Mouse (Mus musculus) MEL (cell line): ENCODE measurements around the gene Pxk. TPM values are rescaled to one million over a fixed set of nuclear protein-coding genes. Genes with fewer than 3 reads are reported as not detected.

Source experiments
- DNase-seq: peaks from one replicate; pipeline ENCODE4 v3.0.0; 2011; ENCODE audit warnings: low read depth, low spot score
- H3K27ac ChIP-seq: 2 replicates; pipeline ENCODE4 v1.5.1; 2012; ENCODE audit warnings: low read depth, mild to moderate bottlenecking, control low read depth, low read length, moderate library complexity; ENCODE audit not compliant: control insufficient read depth
- H3K27me3 ChIP-seq, 2 experiments: fragments of 150-350 bp in 1 of 2; sonication (generic) in 1 of 2; 2 replicates each; pipeline ENCODE4 v1.6.1; 2012; ENCODE audit warnings: low read length in 2 of 2, mild to moderate bottlenecking in 2 of 2, improper control_type of control experiment in 1 of 2, moderate library complexity in 1 of 2; ENCODE audit not compliant: insufficient read depth in 2 of 2, control insufficient read depth in 1 of 2
- H3K36me3 ChIP-seq, 2 experiments: 2 replicates each; pipeline ENCODE4 v1.6.1; 2012 to 2014; ENCODE audit warnings: low read length in 2 of 2, improper control_type of control experiment in 1 of 2, inconsistent platforms in 1 of 2, mild to moderate bottlenecking in 1 of 2; ENCODE audit not compliant: insufficient read depth in 2 of 2, control insufficient read depth in 1 of 2
- H3K4me1 ChIP-seq, 2 experiments: fragments of 150-350 bp in 1 of 2; sonication (generic) in 1 of 2; 2 replicates each; pipeline ENCODE4 v1.6.1; 2012; ENCODE audit warnings: low read length in 2 of 2, improper control_type of control experiment in 1 of 2, mild to moderate bottlenecking in 1 of 2; ENCODE audit not compliant: insufficient read depth in 2 of 2, control insufficient read depth in 1 of 2
- H3K4me3 ChIP-seq, 2 experiments: fragments of 150-350 bp in 1 of 2; sonication (generic) in 1 of 2; 2 replicates each; pipeline ENCODE4 v1.5.1; 2012; ENCODE audit warnings: low read depth in 2 of 2, low read length in 2 of 2, mild to moderate bottlenecking in 2 of 2, moderate library complexity in 2 of 2, control low read depth in 1 of 2, improper control_type of control experiment in 1 of 2; ENCODE audit not compliant: control insufficient read depth in 1 of 2, insufficient read depth in 1 of 2
- H3K79me2 ChIP-seq: 2 replicates; pipeline ENCODE4 v1.6.1; 2012; ENCODE audit warnings: mild to moderate bottlenecking, low read length, moderate library complexity; ENCODE audit not compliant: control insufficient read depth, poor library complexity, insufficient read depth
- H3K9ac ChIP-seq: 2 replicates; pipeline ENCODE4 v1.6.1; 2012; ENCODE audit warnings: low read depth, mild to moderate bottlenecking, control low read depth, low read length, moderate library complexity; ENCODE audit not compliant: control insufficient read depth, poor library complexity, severe bottlenecking
- H3K9me3 ChIP-seq: fragments of 150-350 bp; sonication (generic); replicated peaks from 2 replicates; pipeline ENCODE4 v1.6.1; 2012; ENCODE audit warnings: mild to moderate bottlenecking, low read length, improper control_type of control experiment, moderate library complexity; ENCODE audit not compliant: insufficient read depth
- BHLHE40 ChIP-seq: IDR thresholded peaks from 2 replicates; pipeline ENCODE4 v1.6.1; 2012; ENCODE audit warnings: low read depth, mild to moderate bottlenecking, inconsistent platforms, low read length, improper control_type of control experiment, borderline replicate concordance
- CHD1 ChIP-seq: IDR thresholded peaks from 2 replicates; pipeline ENCODE4 v1.6.1; 2012; ENCODE audit warnings: low read depth, mild to moderate bottlenecking, inconsistent platforms, low read length, improper control_type of control experiment
- CTCF ChIP-seq, 3 experiments: IDR thresholded peaks in 2 of 3; conservative IDR thresholded peaks in 1 of 3; 2 replicates each; pipeline ENCODE4 v1.5.1; 2011 to 2012; ENCODE audit warnings: low read length in 3 of 3, low read depth in 2 of 3, mild to moderate bottlenecking in 2 of 3, improper control_type of control experiment in 1 of 3, inconsistent platforms in 1 of 3, mixed read lengths in 1 of 3, moderate library complexity in 1 of 3; ENCODE audit not compliant: control insufficient read depth in 1 of 3, insufficient read depth in 1 of 3, poor library complexity in 1 of 3, severe bottlenecking in 1 of 3
- ELF1 ChIP-seq: IDR thresholded peaks from 2 replicates; pipeline ENCODE4 v1.6.1; 2014; ENCODE audit warnings: low read depth, mild to moderate bottlenecking, inconsistent platforms, low read length, improper control_type of control experiment, moderate library complexity
- EP300 ChIP-seq, 2 experiments: IDR thresholded peaks; 2 replicates each; pipeline ENCODE4 v1.6.1; 2011; ENCODE audit warnings: improper control_type of control experiment in 2 of 2, low read length in 2 of 2, low read depth in 1 of 2, mild to moderate bottlenecking in 1 of 2
- GATA1 ChIP-seq: IDR thresholded peaks from 2 replicates; pipeline ENCODE4 v1.6.1; 2011; ENCODE audit warnings: low read depth, low read length, improper control_type of control experiment
- JUND ChIP-seq: IDR thresholded peaks from 2 replicates; pipeline ENCODE4 v1.6.1; 2011; ENCODE audit warnings: low read depth, mild to moderate bottlenecking, improper control_type of control experiment, low read length
- MAZ ChIP-seq: IDR thresholded peaks from 2 replicates; pipeline ENCODE4 v1.6.1; 2012; ENCODE audit warnings: low read depth, mild to moderate bottlenecking, inconsistent platforms, low read length, improper control_type of control experiment
- MYB ChIP-seq: IDR thresholded peaks from 2 replicates; pipeline ENCODE4 v1.6.1; 2011; ENCODE audit warnings: mild to moderate bottlenecking, low read depth, low read length, improper control_type of control experiment
- NELFE ChIP-seq: IDR thresholded peaks from 2 replicates; pipeline ENCODE4 v1.6.1; 2011; ENCODE audit warnings: low read depth, low read length, improper control_type of control experiment
- NRF1 ChIP-seq: IDR thresholded peaks from 2 replicates; pipeline ENCODE4 v1.6.1; 2014; ENCODE audit warnings: low read depth, mild to moderate bottlenecking, inconsistent platforms, low read length, improper control_type of control experiment, moderate library complexity; ENCODE audit not compliant: poor library complexity, insufficient read depth, severe bottlenecking
- POLR2A ChIP-seq, 2 experiments: IDR thresholded peaks; 2 replicates each; pipeline ENCODE4 v1.6.1; 2011 to 2012; ENCODE audit warnings: low read length in 2 of 2, mild to moderate bottlenecking in 2 of 2, control low read depth in 1 of 2, improper control_type of control experiment in 1 of 2, low read depth in 1 of 2, moderate library complexity in 1 of 2; ENCODE audit not compliant: control insufficient read depth in 1 of 2, insufficient read depth in 1 of 2, poor library complexity in 1 of 2
- POLR2AphosphoS2 ChIP-seq: IDR thresholded peaks from 2 replicates; pipeline ENCODE4 v1.6.1; 2011; ENCODE audit warnings: low read length, improper control_type of control experiment
- RCOR1 ChIP-seq: IDR thresholded peaks from 2 replicates; pipeline ENCODE4 v1.6.1; 2012; ENCODE audit warnings: low read depth, mild to moderate bottlenecking, inconsistent platforms, low read length, improper control_type of control experiment
- SIN3A ChIP-seq: IDR thresholded peaks from 2 replicates; pipeline ENCODE4 v1.6.1; 2012; ENCODE audit warnings: low read length, improper control_type of control experiment, inconsistent platforms
- SMC3 ChIP-seq: IDR thresholded peaks from 2 replicates; pipeline ENCODE4 v1.6.1; 2011; ENCODE audit warnings: low read depth, low read length, improper control_type of control experiment
- TAL1 ChIP-seq: IDR thresholded peaks from 2 replicates; pipeline ENCODE4 v1.6.1; 2012; ENCODE audit warnings: mild to moderate bottlenecking, inconsistent platforms, low read length, moderate library complexity, mixed read lengths
- TCF12 ChIP-seq: IDR thresholded peaks from 2 replicates; pipeline ENCODE4 v1.6.1; 2014; ENCODE audit warnings: low read depth, mild to moderate bottlenecking, inconsistent platforms, low read length, improper control_type of control experiment, moderate library complexity
- UBTF ChIP-seq: IDR thresholded peaks from 2 replicates; pipeline ENCODE4 v1.6.1; 2012; ENCODE audit warnings: low read depth, mild to moderate bottlenecking, inconsistent platforms, low read length, improper control_type of control experiment, moderate library complexity, borderline replicate concordance; ENCODE audit not compliant: insufficient read depth
- USF1 ChIP-seq: IDR thresholded peaks from 2 replicates; pipeline ENCODE4 v1.6.1; 2014; ENCODE audit warnings: low read depth, mild to moderate bottlenecking, inconsistent platforms, low read length, improper control_type of control experiment, moderate library complexity
- polyA plus RNA-seq, 2 experiments: library from polyadenylated mRNA; stranded (reverse) in 1 of 2; unstranded in 1 of 2; fragments of >175 nt in 1 of 2; fragments of >200 nt in 1 of 2; gene quantifications; 2 replicates each; pipeline versions ENCODE4 v1.2.1 to v1.2.4; 2012; ENCODE audit warnings: low replicate concordance in 2 of 2, low read depth in 1 of 2; ENCODE audit not compliant: insufficient read length in 2 of 2, insufficient read depth in 1 of 2, missing spikeins in 1 of 2
- total RNA-seq: library from RNA; depleted of rRNA; stranded (reverse); fragments of 300-350 nt; gene quantifications from 2 replicates; pipeline ENCODE4 v1.2.3, GENCODE M21; 2012

Pxk gene
- total and polyA plus RNA-seq, 3 experiments, result 5.9 to 12.9 TPM; not detected in 1

GRCm38 (mm10) chr14:8139724-8140710 is 42.0 kb downstream of the Pxk start:
- H3K27ac ChIP-seq, result no peak overlapping the region
- H3K79me2 ChIP-seq, result no peaks in the 10 kb centered on the region
- H3K36me3 ChIP-seq, result peaks cover 0 to 8% of the 10 kb centered on the region in 2 experiments
- no peak overlapping the region for H3K4me3 ChIP-seq
- no peak for DNase-seq
- no peaks in the 10 kb centered on the region for H3K9me3 ChIP-seq
- no peak overlapping the region for H3K9ac ChIP-seq
- TF ChIP-seq UBTF, result no peak
- TF ChIP-seq USF1, result no peak
- TF ChIP-seq TAL1, result no peak
- TF ChIP-seq RCOR1, result no peak
- TF ChIP-seq, all 39 proteins: peak for 0
- Histone ChIP-seq H3K4me1 (peaks cover 0 to 3% of the 10 kb centered on the region in 2 experiments; a peak in 1 of 4 replicates), H3K27me3 (no peaks in the 10 kb centered on the region)

- Histone ChIP-seq H3K9ac (no peak overlapping the region), H3K36me3 (peaks cover 0 to 8% of the 10 kb centered on the region in 2 experiments), H3K27me3 (no peaks in the 10 kb centered on the region), H3K4me1 (peaks cover 0 to 3% of the 10 kb centered on the region in 2 experiments; a peak in 1 of 4 replicates), H3K79me2 (no peaks in the 10 kb centered on the region), H3K9me3 (no peaks in the 10 kb centered on the region), H3K4me3 (no peak overlapping the region), H3K27ac (no peak overlapping the region)
- TF ChIP-seq MYB (no peak), SMC3 (no peak), POLR2AphosphoS2 (no peak), TCF12 (no peak)
- no peak for DNase-seq
Observed at GRCm38 (mm10) chr14:8141131-8141530, 43.1 kb downstream of the Pxk start.

GRCm38 (mm10) chr14:8145594-8146558 is 47.9 kb downstream of the Pxk start:
- Histone ChIP-seq H3K27ac (no peak overlapping the region), H3K4me3 (no peak overlapping the region), H3K36me3 (no peaks in the 10 kb centered on the region), H3K9ac (no peak overlapping the region), H3K9me3 (no peaks in the 10 kb centered on the region), H3K27me3 (no peaks in the 10 kb centered on the region), H3K4me1 (no peaks in the 10 kb centered on the region), H3K79me2 (no peaks in the 10 kb centered on the region)
- no peak for TF ChIP-seq BHLHE40
- TF ChIP-seq GATA1, result no peak
- TF ChIP-seq POLR2AphosphoS2, result no peak
- TF ChIP-seq TAL1, result no peak
- no peak for TF ChIP-seq TCF12
- no peak for TF ChIP-seq NELFE
- TF ChIP-seq NRF1, result no peak
- no peak for TF ChIP-seq EP300 (IDR thresholded peaks at IDR 0.05; ENCODE audit: low read depth in 1 of 2, low read length in 2 of 2)
- TF ChIP-seq ELF1, result no peak
- no peak for TF ChIP-seq JUND
- TF ChIP-seq POLR2A (IDR thresholded peaks at IDR 0.05; ENCODE audit: control insufficient read depth in 1 of 2, insufficient read depth in 1 of 2, low read depth in 1 of 2, low read length in 2 of 2, poor library complexity in 1 of 2), result no peak
- no peak for TF ChIP-seq MAZ
- no peak for TF ChIP-seq SIN3A
- no peak for TF ChIP-seq CTCF (IDR thresholded peaks at IDR 0.05 in 2 of 3, conservative IDR thresholded peaks at IDR 0.05 in 1 of 3; ENCODE audit: control insufficient read depth in 1 of 3, insufficient read depth in 1 of 3, low read depth in 2 of 3, low read length in 3 of 3, poor library complexity in 1 of 3, severe bottlenecking in 1 of 3)
- no peak for TF ChIP-seq CHD1
- no peak for DNase-seq
